Mouse (Mus musculus): Measurements from ENCODE around the gene Lias.

GRCm38 (mm10) chr5:65371551-65371950 is 19.7 kb upstream of the Lias start:
- TF ChIP-seq CTCF (IDR thresholded peaks at IDR 0.05; ENCODE audit: extremely low read depth, insufficient read depth, insufficient read length, insufficient replicate concordance) (no peak), POLR2A (IDR thresholded peaks at IDR 0.05; ENCODE audit: low read depth, low read length) (no peak)
